Mouse (Mus musculus): ENCODE results near the gene Abca8a. TPM values are rescaled to one million over a fixed set of nuclear protein-coding genes. Genes with fewer than 3 reads are reported as not detected.
A peak's percentile ranks its signal among the peaks of the same experiment; 100 is the strongest.

Gene Abca8a
- 2.8 and 3.2 TPM in 2 replicates for polyA plus RNA-seq (2012; rRNA removed)

GRCm38 (mm10) chr11:110095858-110096257 is at the start of gene Abca8a:
Abca8a (minus strand) TSS chr11:110095978.
- Histone ChIP-seq H3K4me3 (ENCODE audit: insufficient read depth, low read length) (no peak within 1 kb of the TSS), H3K4me1 (ENCODE audit: control insufficient read depth, insufficient read depth, low read length) (no peaks in the 10 kb centered on the region; the same call in 1 of the 2 replicates), H3K27ac (ENCODE audit: insufficient read depth, low read length) (no peak within 1 kb of the TSS)
- TF ChIP-seq CTCF (IDR thresholded peaks at IDR 0.05; ENCODE audit: extremely low read depth, insufficient read depth, low read length) = no peak
- TF ChIP-seq POLR2A (IDR thresholded peaks at IDR 0.05; ENCODE audit: extremely low read depth, insufficient read depth, low read length) = no peak

DNA sequence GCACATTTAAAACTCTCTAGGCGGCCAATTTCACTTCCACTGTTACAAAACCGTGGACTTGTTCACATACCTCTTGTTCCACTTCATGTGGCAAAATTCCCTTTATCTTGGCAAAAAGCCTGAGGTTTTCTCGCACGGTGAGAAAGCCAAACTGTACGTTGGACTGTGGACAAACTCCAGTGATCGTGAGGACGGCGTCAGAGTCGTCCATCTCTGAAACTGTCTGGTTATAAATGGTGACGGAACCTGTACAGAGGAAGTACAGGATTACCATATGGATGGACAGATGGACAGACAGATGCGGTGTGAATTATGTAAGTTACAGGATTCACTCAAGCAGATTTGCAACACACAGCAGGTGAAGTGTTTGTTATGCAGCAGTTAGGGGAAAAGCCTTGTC is 49.6 kb upstream of the Abca8a start:
- TF ChIP-seq POLR2A (IDR thresholded peaks at IDR 0.05; ENCODE audit: extremely low read depth, insufficient read depth, low read length) = no peak
- no peak for TF ChIP-seq CTCF (IDR thresholded peaks at IDR 0.05; ENCODE audit: extremely low read depth, insufficient read depth, low read length)
- Histone ChIP-seq H3K4me1 (ENCODE audit: control insufficient read depth, insufficient read depth, low read length) (no peaks in the 10 kb centered on the region), H3K4me3 (ENCODE audit: insufficient read depth, low read length) (no peak overlapping the region), H3K27ac (ENCODE audit: insufficient read depth, low read length) (no peak overlapping the region)

- no peak overlapping the region for H3K27ac ChIP-seq (ENCODE audit: insufficient read depth, low read length)
Measured at GRCm38 (mm10) chr11:110130760-110131159, 35.0 kb upstream of the Abca8a start.

GRCm38 (mm10) chr11:110111137-110111536 is 15.4 kb upstream of the Abca8a start:
- Histone ChIP-seq H3K4me1 (ENCODE audit: control insufficient read depth, insufficient read depth, low read length) (no peaks in the 10 kb centered on the region), H3K27ac (ENCODE audit: insufficient read depth, low read length) (no peak overlapping the region), H3K4me3 (ENCODE audit: insufficient read depth, low read length) (no peak overlapping the region)
- TF ChIP-seq CTCF (IDR thresholded peaks at IDR 0.05; ENCODE audit: extremely low read depth, insufficient read depth, low read length) (peak; percentile 18; the same call in 1 of the 2 replicates), POLR2A (IDR thresholded peaks at IDR 0.05; ENCODE audit: extremely low read depth, insufficient read depth, low read length) (no peak)

More at GRCm38 (mm10) chr11:110130760-110131159, 35.0 kb upstream of the Abca8a start:
- no peak overlapping the region for H3K4me3 ChIP-seq (ENCODE audit: insufficient read depth, low read length)
- TF ChIP-seq POLR2A (IDR thresholded peaks at IDR 0.05; ENCODE audit: extremely low read depth, insufficient read depth, low read length) = no peak
- TF ChIP-seq CTCF (IDR thresholded peaks at IDR 0.05; ENCODE audit: extremely low read depth, insufficient read depth, low read length) = no peak
- H3K4me1 ChIP-seq (ENCODE audit: control insufficient read depth, insufficient read depth, low read length) = no peaks in the 10 kb centered on the region

- TF ChIP-seq POLR2A (IDR thresholded peaks at IDR 0.05; ENCODE audit: extremely low read depth, insufficient read depth, low read length) (no peak), CTCF (IDR thresholded peaks at IDR 0.05; ENCODE audit: extremely low read depth, insufficient read depth, low read length) (no peak)
- no peaks in the 10 kb centered on the region for H3K4me1 ChIP-seq (ENCODE audit: control insufficient read depth, insufficient read depth, low read length)
- H3K27ac ChIP-seq (ENCODE audit: insufficient read depth, low read length) = no peak overlapping the region
- no peak overlapping the region for H3K4me3 ChIP-seq (ENCODE audit: insufficient read depth, low read length)
Measured at GRCm38 (mm10) chr11:110101437-110101836, 5.7 kb upstream of the Abca8a start.

DNA sequence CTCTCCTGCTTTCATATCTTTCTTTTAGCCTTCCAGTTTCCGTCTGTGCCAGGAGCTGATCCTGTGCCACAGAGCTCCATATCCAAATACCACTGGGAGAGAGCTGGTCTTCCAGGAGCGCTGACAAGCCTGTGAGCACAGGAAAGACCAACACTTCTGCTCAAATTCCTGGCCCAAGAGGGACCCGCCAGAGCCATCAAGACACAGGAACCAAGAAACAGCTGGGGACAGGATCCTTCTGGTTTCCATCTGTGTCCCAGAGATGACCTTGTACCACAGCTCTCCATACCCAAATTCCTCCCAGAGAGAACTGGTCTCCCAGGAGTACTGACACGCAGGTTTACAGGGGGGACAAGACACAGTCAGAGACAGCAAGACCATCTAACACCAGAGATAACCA is 3.1 kb upstream of the Abca8a start:
- Histone ChIP-seq H3K27ac (ENCODE audit: insufficient read depth, low read length) (no peak overlapping the region), H3K4me3 (ENCODE audit: insufficient read depth, low read length) (no peak overlapping the region), H3K4me1 (ENCODE audit: control insufficient read depth, insufficient read depth, low read length) (no peaks in the 10 kb centered on the region; the same call in 1 of the 2 replicates)
- TF ChIP-seq CTCF (IDR thresholded peaks at IDR 0.05; ENCODE audit: extremely low read depth, insufficient read depth, low read length) (no peak), POLR2A (IDR thresholded peaks at IDR 0.05; ENCODE audit: extremely low read depth, insufficient read depth, low read length) (no peak)

GRCm38 (mm10) chr11:110097465-110097864 is 1.7 kb upstream of the Abca8a start:
- Histone ChIP-seq H3K4me3 (ENCODE audit: insufficient read depth, low read length) (no peak overlapping the region), H3K4me1 (ENCODE audit: control insufficient read depth, insufficient read depth, low read length) (no peaks in the 10 kb centered on the region; the same call in 1 of the 2 replicates), H3K27ac (ENCODE audit: insufficient read depth, low read length) (no peak overlapping the region)
- TF ChIP-seq POLR2A (IDR thresholded peaks at IDR 0.05; ENCODE audit: extremely low read depth, insufficient read depth, low read length) (no peak), CTCF (IDR thresholded peaks at IDR 0.05; ENCODE audit: extremely low read depth, insufficient read depth, low read length) (no peak)

DNA sequence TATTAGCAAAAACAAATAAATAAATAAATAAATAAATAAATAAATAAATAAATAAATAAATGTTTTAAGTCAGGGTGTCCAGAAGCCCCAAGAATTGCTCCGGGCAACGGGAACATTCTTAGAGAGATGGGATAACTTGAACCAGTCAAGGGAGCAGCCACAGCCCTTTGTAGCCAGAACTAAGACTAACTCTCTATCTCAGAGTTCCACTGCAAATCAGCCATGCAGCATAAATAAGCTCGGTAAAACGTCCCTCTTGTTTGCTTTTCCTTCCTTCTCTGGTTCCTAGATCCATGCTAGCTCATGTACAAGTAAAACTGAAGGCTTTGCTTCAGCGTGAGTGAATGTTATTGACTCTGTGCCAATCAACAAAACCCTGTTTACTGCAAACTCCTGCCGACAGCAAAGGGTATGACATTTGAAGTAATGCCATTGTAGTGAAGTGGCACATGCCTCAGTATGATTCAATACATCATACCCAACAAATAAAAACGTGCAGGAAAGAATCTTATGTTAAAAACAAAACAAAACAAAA is 865 bp downstream of the Abca8a start:
- no peak overlapping the region for H3K4me3 ChIP-seq (ENCODE audit: insufficient read depth, low read length)
- no peak for TF ChIP-seq POLR2A (IDR thresholded peaks at IDR 0.05; ENCODE audit: extremely low read depth, insufficient read depth, low read length)
- TF ChIP-seq CTCF (IDR thresholded peaks at IDR 0.05; ENCODE audit: extremely low read depth, insufficient read depth, low read length) = no peak
- no peaks in the 10 kb centered on the region; the same call in 1 of the 2 replicates for H3K4me1 ChIP-seq (ENCODE audit: control insufficient read depth, insufficient read depth, low read length)
- H3K27ac ChIP-seq (ENCODE audit: insufficient read depth, low read length) = no peak overlapping the region

GRCm38 (mm10) chr11:110094236-110094635 is 1.5 kb downstream of the Abca8a start:
- no peak for TF ChIP-seq CTCF (IDR thresholded peaks at IDR 0.05; ENCODE audit: extremely low read depth, insufficient read depth, low read length)
- TF ChIP-seq POLR2A (IDR thresholded peaks at IDR 0.05; ENCODE audit: extremely low read depth, insufficient read depth, low read length) = no peak
- Histone ChIP-seq H3K4me1 (ENCODE audit: control insufficient read depth, insufficient read depth, low read length) (no peaks in the 10 kb centered on the region; the same call in 1 of the 2 replicates), H3K4me3 (ENCODE audit: insufficient read depth, low read length) (no peak overlapping the region), H3K27ac (ENCODE audit: insufficient read depth, low read length) (no peak overlapping the region)

- no peaks in the 10 kb centered on the region; the same call in 1 of the 2 replicates for H3K4me1 ChIP-seq (ENCODE audit: control insufficient read depth, insufficient read depth, low read length)
- H3K27ac ChIP-seq (ENCODE audit: insufficient read depth, low read length) = no peak overlapping the region
- TF ChIP-seq POLR2A (IDR thresholded peaks at IDR 0.05; ENCODE audit: extremely low read depth, insufficient read depth, low read length) (no peak), CTCF (IDR thresholded peaks at IDR 0.05; ENCODE audit: extremely low read depth, insufficient read depth, low read length) (no peak)
- H3K4me3 ChIP-seq (ENCODE audit: insufficient read depth, low read length) = no peak overlapping the region
Measured at GRCm38 (mm10) chr11:110091328-110091727, 4.5 kb downstream of the Abca8a start.
